Mouse (Mus musculus) colon, adult 2 months (tissue): Measurements from ENCODE around the gene Slc8b1. TPM values are rescaled to one million over a fixed set of nuclear protein-coding genes. Genes with fewer than 3 reads are reported as not detected.

Source experiments
- polyA plus RNA-seq: library from polyadenylated mRNA; depleted of rRNA; stranded (reverse); fragments of >200 nt; gene quantifications from 2 replicates; pipeline ENCODE4 v1.2.3, GENCODE M21; 2012; rRNA removed

Gene Slc8b1
- 80.1 and 114 TPM in 2 replicates for polyA plus RNA-seq

DNA sequence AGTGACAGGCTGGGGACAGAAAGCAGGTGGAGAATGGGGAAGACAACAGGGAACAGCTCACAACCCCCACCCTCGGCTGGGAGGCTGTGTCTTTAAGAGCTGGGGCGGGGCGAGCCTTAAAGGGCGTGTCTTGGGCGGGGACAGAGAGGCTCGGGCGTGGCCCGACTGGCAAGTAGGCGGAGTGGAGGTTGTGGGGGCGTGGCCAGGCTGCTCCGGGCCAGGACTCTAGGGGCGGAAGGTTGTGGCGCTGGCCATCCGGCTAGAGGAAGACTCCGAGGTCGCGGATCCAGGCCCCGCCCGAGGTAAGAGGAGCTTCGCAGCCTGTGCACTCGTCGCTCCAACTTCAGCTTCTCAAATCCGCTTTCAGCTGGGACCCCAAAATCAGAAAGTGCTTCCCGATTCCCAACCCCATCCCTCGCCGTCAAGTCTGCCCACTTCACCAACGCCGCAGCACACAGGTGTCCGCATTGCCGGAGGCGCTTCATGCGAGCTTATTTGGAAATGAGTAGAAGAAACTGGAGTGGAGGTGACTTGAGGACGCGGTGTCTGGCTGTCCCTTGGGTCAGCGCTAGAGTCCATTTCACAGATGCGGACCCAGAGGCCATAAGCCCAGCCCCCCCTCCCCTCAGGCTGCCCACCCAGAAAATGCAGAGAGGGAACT lies at the start of gene Slc8b1:
TSS of gene Slc8b1 (plus strand) at position 187 of the 661 bp plus-strand sequence.

GRCm38 (mm10) chr5:120472770-120473169 lies 38.2 kb upstream of the Slc8b1 start, which contains the start of gene Sdsl:
TSS of gene Sdsl (minus strand) at chr5:120472810.

GRCm38 (mm10) chr5:120476296-120476695 lies 34.7 kb upstream of the Slc8b1 start, which contains the start of gene Sds:
TSS of gene Sds (plus strand) at chr5:120476526.

GRCm38 (mm10) chr5:120503144-120503795 lies 7.7 kb upstream of the Slc8b1 start, which contains the start of gene Plbd2:
TSS of gene Plbd2 (minus strand) at chr5:120503625.

Other genes with a start within 250 kb of the Slc8b1 start
- gene Lhx5, start 79.5 kb upstream of the Slc8b1 start, polyA plus RNA-seq = not detected in 2 replicates
- 29.6 and 33.0 TPM in 2 replicates for gene Sdsl, start 38.4 kb upstream of the Slc8b1 start, polyA plus RNA-seq
- gene Sds, start 34.6 kb upstream of the Slc8b1 start, polyA plus RNA-seq = not detected in 2 replicates
- 32.6 and 35.6 TPM in 2 replicates for gene Plbd2, start 7.5 kb upstream of the Slc8b1 start, polyA plus RNA-seq
- gene Tpcn1, start 77.5 kb downstream of the Slc8b1 start, polyA plus RNA-seq = 124 and 167 TPM in 2 replicates
- gene Iqcd, start 77.8 kb downstream of the Slc8b1 start, polyA plus RNA-seq = 1.1 and 1.3 TPM in 2 replicates
- 33.9 and 38.2 TPM in 2 replicates for gene Rita1, start 101.4 kb downstream of the Slc8b1 start, polyA plus RNA-seq
- gene Ddx54, start 101.6 kb downstream of the Slc8b1 start, polyA plus RNA-seq = 57.7 and 58.7 TPM in 2 replicates
- gene Cfap73, start 123.1 kb downstream of the Slc8b1 start, polyA plus RNA-seq = not detected in 2 replicates
- gene Rasal1, start 137.6 kb downstream of the Slc8b1 start, polyA plus RNA-seq = 1.3 and 1.7 TPM in 2 replicates
- gene Dtx1, start 200.8 kb downstream of the Slc8b1 start, polyA plus RNA-seq = 11.0 and 12.4 TPM in 2 replicates
- 1.8 and 2.3 TPM in 2 replicates for gene Oas2, start 238.7 kb downstream of the Slc8b1 start, polyA plus RNA-seq